Mouse (Mus musculus) left cerebral cortex, postnatal 14 days (tissue): Measurements from ENCODE around the gene Gjc1. TPM values are rescaled to one million over a fixed set of nuclear protein-coding genes. Genes with fewer than 3 reads are reported as not detected.

Experiments
- DNase-seq, 2 experiments: peaks; one replicate each; pipeline ENCODE4 v3.0.0; 2021 to 2022; ENCODE audit warnings: low spot score in 2 of 2, mixed read lengths in 1 of 2
- intact Hi-C: fragments of 180-260 bp; cut with DNase I; formaldehyde crosslinking; loops from one replicate; pipeline ENCODE4 v1.15.1; 2025
- total RNA-seq, 2 experiments: library from RNA; stranded (reverse); gene quantifications; 2 replicates each; pipeline ENCODE4 v1.2.3; 2021

Gjc1 gene
- total RNA-seq, 2 experiments from 2014 or later = 12.9 to 13.0 TPM

GRCm38 (mm10) chr11:102819783-102820385 is 384 bp upstream of the Gjc1 start:
- peak in 1 of 2 experiments; percentile 8 for DNase-seq
- intact Hi-C loops = loop anchor here (5.0 kb wide), 1 partner anchor 38 kb away; no protein-coding TSS in a partner anchor

GRCm38 (mm10) chr11:102818121-102819020 is 1.1 kb downstream of the Gjc1 start:
- intact Hi-C loops = loop anchor here (5.0 kb wide), 1 partner anchor 36 kb away; no protein-coding TSS in a partner anchor
- DNase-seq = no peak

GRCm38 (mm10) chr11:102814881-102815280 is 4.6 kb downstream of the Gjc1 start:
- no peak for DNase-seq
- intact Hi-C loops = loop anchor here (5.0 kb wide), 1 partner anchor 33 kb away; no protein-coding TSS in a partner anchor

GRCm38 (mm10) chr11:102810721-102811485 is 8.6 kb downstream of the Gjc1 start:
- intact Hi-C loops = no loop called here
- DNase-seq = peak; percentile 55 to 81

GRCm38 (mm10) chr11:102808246-102808645 is 11.3 kb downstream of the Gjc1 start:
- intact Hi-C loops = no loop called here
- DNase-seq = no peak

GRCm38 (mm10) chr11:102803453-102803852 is 16.0 kb downstream of the Gjc1 start:
- intact Hi-C loops = no loop called here
- DNase-seq = no peak

- no peak for DNase-seq
- intact Hi-C loops = no loop called here
Observed at GRCm38 (mm10) chr11:102794157-102794556, 25.3 kb downstream of the Gjc1 start.

GRCm38 (mm10) chr11:102791682-102792445 is 27.6 kb downstream of the Gjc1 start:
- intact Hi-C loops = no loop called here
- DNase-seq = no peak

GRCm38 (mm10) chr11:102787688-102788177 is 31.8 kb downstream of the Gjc1 start:
- peak in 1 of 2 experiments; percentile 77 for DNase-seq
- intact Hi-C loops = no loop called here

GRCm38 (mm10) chr11:102783443-102783842 is 36.1 kb downstream of the Gjc1 start:
- DNase-seq = no peak
- intact Hi-C loops = loop anchor here (5.0 kb wide), 1 partner anchor 34 kb away; the partner anchor contains the start of gene Gjc1

GRCm38 (mm10) chr11:102781523-102781922 is 38.0 kb downstream of the Gjc1 start:
- DNase-seq = peak in 1 of 2 experiments; percentile 7
- intact Hi-C loops = loop anchor here (5.0 kb wide), 1 partner anchor 36 kb away; the partner anchor contains the start of gene Gjc1

GRCm38 (mm10) chr11:102780986-102781351 is 38.5 kb downstream of the Gjc1 start:
- no peak for DNase-seq
- intact Hi-C loops = loop anchor here (5.0 kb wide), 1 partner anchor 36 kb away; the partner anchor contains the start of gene Gjc1

GRCm38 (mm10) chr11:102780271-102780985 is 39.1 kb downstream of the Gjc1 start:
- intact Hi-C loops = loop anchor here (5.0 kb wide), 1 partner anchor 37 kb away; the partner anchor contains the start of gene Gjc1
- DNase-seq = peak in 1 of 2 experiments; percentile 39

GRCm38 (mm10) chr11:102779824-102780223 is 39.7 kb downstream of the Gjc1 start:
- intact Hi-C loops = loop anchor here (5.0 kb wide), 1 partner anchor 37 kb away; the partner anchor contains the start of gene Gjc1
- peak in 1 of 2 experiments; percentile 7 for DNase-seq

GRCm38 (mm10) chr11:102779081-102779638 is 40.3 kb downstream of the Gjc1 start:
- intact Hi-C loops = no loop called here
- peak in 1 of 2 experiments; percentile 4 for DNase-seq

GRCm38 (mm10) chr11:102778597-102778996 is 40.9 kb downstream of the Gjc1 start:
- intact Hi-C loops = no loop called here
- DNase-seq = peak in 1 of 2 experiments; percentile 3

GRCm38 (mm10) chr11:102778165-102778564 is 41.3 kb downstream of the Gjc1 start:
- DNase-seq = peak in 1 of 2 experiments; percentile 5
- intact Hi-C loops = no loop called here
